Mouse (Mus musculus): ENCODE results near the gene Wdr95. TPM values are rescaled to one million over a fixed set of nuclear protein-coding genes. Genes with fewer than 3 reads are reported as not detected.

Gene Wdr95
- total RNA-seq (2017) = 0.12 TPM in 2 replicates

GRCm38 (mm10) chr5:149527999-149528729 is at the start of gene Wdr95:
Wdr95 (plus strand) TSS chr5:149528679.
- ATAC-seq (ENCODE audit: extremely low read depth, insufficient number of reproducible peaks, low FRiP score, poor library complexity, severe bottlenecking) = no peak

- no peak for ATAC-seq (ENCODE audit: extremely low read depth, insufficient number of reproducible peaks, low FRiP score, poor library complexity, severe bottlenecking)
Observed at GRCm38 (mm10) chr5:149481920-149482319, 46.6 kb upstream of the Wdr95 start.

- no peak for ATAC-seq (ENCODE audit: extremely low read depth, insufficient number of reproducible peaks, low FRiP score, poor library complexity, severe bottlenecking)
Observed at GRCm38 (mm10) chr5:149483321-149484052, 45.0 kb upstream of the Wdr95 start.

GRCm38 (mm10) chr5:149484270-149484669 is 44.2 kb upstream of the Wdr95 start:
- no peak for ATAC-seq (ENCODE audit: extremely low read depth, insufficient number of reproducible peaks, low FRiP score, poor library complexity, severe bottlenecking)

- ATAC-seq (ENCODE audit: extremely low read depth, insufficient number of reproducible peaks, low FRiP score, poor library complexity, severe bottlenecking) = no peak
Observed at GRCm38 (mm10) chr5:149485447-149485846, 43.0 kb upstream of the Wdr95 start.

GRCm38 (mm10) chr5:149488360-149489021 is 40.0 kb upstream of the Wdr95 start:
- no peak for ATAC-seq (ENCODE audit: extremely low read depth, insufficient number of reproducible peaks, low FRiP score, poor library complexity, severe bottlenecking)

- ATAC-seq (ENCODE audit: extremely low read depth, insufficient number of reproducible peaks, low FRiP score, poor library complexity, severe bottlenecking) = no peak
Observed at GRCm38 (mm10) chr5:149489136-149489535, 39.3 kb upstream of the Wdr95 start.

- ATAC-seq (ENCODE audit: extremely low read depth, insufficient number of reproducible peaks, low FRiP score, poor library complexity, severe bottlenecking) = no peak
Observed at GRCm38 (mm10) chr5:149490275-149490674, 38.2 kb upstream of the Wdr95 start.

GRCm38 (mm10) chr5:149495655-149496054 is 32.8 kb upstream of the Wdr95 start:
- ATAC-seq (ENCODE audit: extremely low read depth, insufficient number of reproducible peaks, low FRiP score, poor library complexity, severe bottlenecking) = no peak

GRCm38 (mm10) chr5:149496401-149497066 is 31.9 kb upstream of the Wdr95 start:
- ATAC-seq (ENCODE audit: extremely low read depth, insufficient number of reproducible peaks, low FRiP score, poor library complexity, severe bottlenecking) = no peak

GRCm38 (mm10) chr5:149499936-149500335 is 28.5 kb upstream of the Wdr95 start:
- ATAC-seq (ENCODE audit: extremely low read depth, insufficient number of reproducible peaks, low FRiP score, poor library complexity, severe bottlenecking) = no peak

- no peak for ATAC-seq (ENCODE audit: extremely low read depth, insufficient number of reproducible peaks, low FRiP score, poor library complexity, severe bottlenecking)
Observed at GRCm38 (mm10) chr5:149503423-149504175, 24.9 kb upstream of the Wdr95 start.

- no peak for ATAC-seq (ENCODE audit: extremely low read depth, insufficient number of reproducible peaks, low FRiP score, poor library complexity, severe bottlenecking)
Observed at GRCm38 (mm10) chr5:149504985-149505384, 23.5 kb upstream of the Wdr95 start.

- no peak for ATAC-seq (ENCODE audit: extremely low read depth, insufficient number of reproducible peaks, low FRiP score, poor library complexity, severe bottlenecking)
Observed at GRCm38 (mm10) chr5:149506033-149506432, 22.4 kb upstream of the Wdr95 start.

GRCm38 (mm10) chr5:149508094-149509029 is 20.1 kb upstream of the Wdr95 start:
- no peak for ATAC-seq (ENCODE audit: extremely low read depth, insufficient number of reproducible peaks, low FRiP score, poor library complexity, severe bottlenecking)

GRCm38 (mm10) chr5:149510323-149510722 is 18.2 kb upstream of the Wdr95 start:
- no peak for ATAC-seq (ENCODE audit: extremely low read depth, insufficient number of reproducible peaks, low FRiP score, poor library complexity, severe bottlenecking)

- no peak for ATAC-seq (ENCODE audit: extremely low read depth, insufficient number of reproducible peaks, low FRiP score, poor library complexity, severe bottlenecking)
Observed at GRCm38 (mm10) chr5:149512695-149513094, 15.8 kb upstream of the Wdr95 start.

Data from neutrophil, adult 5-6 weeks (primary cell).